Mouse (Mus musculus): ENCODE data around the gene Tmcc3.

The Tmcc3 gene

DNA sequence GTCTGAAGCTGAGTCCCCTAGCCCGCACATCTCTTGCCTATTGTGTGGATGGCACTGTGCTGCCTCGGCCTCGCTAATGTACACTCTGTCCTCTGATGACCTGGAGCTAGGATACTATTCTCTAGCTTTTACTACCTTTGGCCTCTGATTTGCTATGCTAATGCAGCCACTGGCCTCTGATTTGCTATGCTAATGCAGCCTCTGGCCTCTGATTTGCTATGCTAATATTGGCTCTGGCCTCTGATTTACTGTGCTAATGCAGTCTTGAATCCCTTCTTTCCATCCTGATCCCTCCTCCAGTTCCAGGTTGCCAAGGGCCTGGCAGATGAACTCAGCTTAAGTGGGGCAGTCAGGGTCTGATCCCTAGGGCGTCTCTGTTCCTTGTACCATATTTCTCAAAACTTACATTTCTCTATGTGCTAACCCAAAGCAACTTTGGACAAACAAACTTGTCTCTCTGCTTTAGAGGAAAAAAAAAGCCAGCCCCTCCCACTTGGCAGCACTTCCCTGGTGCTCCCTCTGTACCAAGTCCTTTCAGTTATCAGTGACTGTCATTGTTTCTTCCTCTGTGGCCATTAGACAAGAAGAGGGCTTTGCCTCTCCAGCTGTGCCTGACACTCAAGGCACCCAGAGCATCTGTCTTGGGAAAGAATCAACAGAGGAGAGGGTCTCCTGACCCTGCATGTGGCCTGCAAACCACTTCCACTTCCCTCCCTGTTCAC lies 237.9 kb downstream of the Tmcc3 start:
- no peak for DNase-seq (ENCODE audit: low read depth, low spot score)

DNA sequence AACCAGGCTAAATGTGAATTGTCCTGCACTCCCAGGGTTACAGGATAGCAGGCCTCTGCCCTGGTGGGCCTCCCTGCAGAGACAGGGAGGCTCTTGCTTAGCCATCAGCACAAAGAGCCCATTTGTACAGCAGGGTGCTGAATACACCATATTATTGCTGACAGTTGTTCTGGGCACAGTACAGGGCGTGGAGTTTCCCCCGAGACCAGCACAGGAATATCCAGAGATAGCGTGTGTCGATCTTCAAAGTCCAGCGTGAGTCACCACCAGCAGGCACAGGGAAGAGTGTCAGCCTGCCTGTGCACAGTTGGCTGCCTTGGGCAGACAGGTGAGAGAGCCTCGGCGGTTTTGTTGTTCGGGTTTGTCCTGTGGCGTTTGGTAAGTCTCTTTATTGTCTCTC lies 238.9 kb downstream of the Tmcc3 start:
- no peak for DNase-seq (ENCODE audit: low read depth, low spot score)

DNA sequence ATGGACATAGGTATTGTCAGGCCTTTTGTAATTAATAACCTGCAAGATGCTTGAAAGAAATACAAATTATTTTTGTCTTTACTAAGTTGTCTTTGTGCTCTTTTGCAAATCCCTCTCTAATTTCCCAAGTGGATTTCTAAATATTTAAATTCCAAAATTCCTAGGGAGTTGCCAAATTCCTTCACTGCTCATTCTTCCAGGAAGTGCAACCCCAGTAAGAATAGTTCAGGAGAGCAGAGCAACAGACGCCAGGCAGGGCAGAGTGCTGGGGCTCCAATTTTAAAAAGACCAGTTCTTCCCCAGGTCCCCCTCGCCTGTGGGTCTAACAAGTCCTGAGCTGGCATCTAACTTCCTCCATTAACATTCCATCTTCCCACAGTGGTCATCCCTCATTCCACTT lies 239.3 kb downstream of the Tmcc3 start:
- no peak for DNase-seq (ENCODE audit: low read depth, low spot score)

DNA sequence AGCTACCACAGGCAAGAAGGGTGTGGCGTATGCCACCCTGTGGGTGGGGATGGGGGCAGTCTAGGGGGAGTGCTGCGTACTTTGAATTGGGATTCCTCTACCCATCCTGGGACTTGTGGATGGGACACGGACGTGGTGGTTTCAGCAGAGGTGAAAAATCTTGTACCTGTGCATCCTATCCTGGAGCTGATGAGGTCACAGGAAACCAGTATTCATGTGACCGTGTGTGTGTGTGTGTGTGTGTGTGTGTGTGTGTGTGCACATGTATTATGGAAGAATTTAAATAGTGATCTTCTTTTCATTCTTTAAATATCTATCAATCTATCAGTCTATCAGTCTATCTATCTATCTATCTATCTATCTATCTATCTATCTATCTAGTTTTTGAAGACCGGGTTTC lies 239.8 kb downstream of the Tmcc3 start:
- no peak for DNase-seq (ENCODE audit: low read depth, low spot score)

DNA sequence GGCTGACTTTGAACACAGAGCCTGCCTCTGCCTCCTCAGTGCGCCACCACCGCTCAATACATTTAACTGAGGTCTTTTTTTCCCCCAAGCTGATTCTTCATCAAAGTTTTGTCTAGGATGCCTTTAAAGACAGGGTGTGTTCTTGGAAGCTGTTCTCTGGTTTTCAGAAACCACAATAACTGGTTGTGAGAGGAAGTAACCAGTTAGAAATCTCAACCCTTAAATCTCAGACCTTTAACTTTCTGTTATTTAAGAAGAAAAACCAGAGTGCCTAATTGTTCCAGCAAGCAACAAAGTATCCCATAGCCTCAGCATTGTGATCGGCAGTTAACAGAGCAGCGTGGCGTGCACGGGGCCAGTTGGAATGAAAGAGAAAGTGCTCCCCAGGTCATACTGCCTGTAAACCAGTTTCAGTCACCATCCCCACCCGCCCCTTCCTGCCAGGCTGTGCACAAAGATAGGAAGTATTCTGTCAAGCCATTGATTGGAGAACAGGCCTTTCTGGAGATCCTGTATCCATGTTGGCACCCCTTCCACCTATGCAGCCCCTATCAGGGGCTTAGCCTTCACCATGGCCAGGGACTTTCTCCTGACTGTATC lies 240.3 kb downstream of the Tmcc3 start:
- DNase-seq (ENCODE audit: low read depth, low spot score): no peak

- no peak for DNase-seq (ENCODE audit: low read depth, low spot score)
Observed at GRCm38 (mm10) chr10:94555394-94555793, 243.6 kb downstream of the Tmcc3 start.

- DNase-seq (ENCODE audit: low read depth, low spot score): no peak
Observed at GRCm38 (mm10) chr10:94557428-94558149, 245.8 kb downstream of the Tmcc3 start.

DNA sequence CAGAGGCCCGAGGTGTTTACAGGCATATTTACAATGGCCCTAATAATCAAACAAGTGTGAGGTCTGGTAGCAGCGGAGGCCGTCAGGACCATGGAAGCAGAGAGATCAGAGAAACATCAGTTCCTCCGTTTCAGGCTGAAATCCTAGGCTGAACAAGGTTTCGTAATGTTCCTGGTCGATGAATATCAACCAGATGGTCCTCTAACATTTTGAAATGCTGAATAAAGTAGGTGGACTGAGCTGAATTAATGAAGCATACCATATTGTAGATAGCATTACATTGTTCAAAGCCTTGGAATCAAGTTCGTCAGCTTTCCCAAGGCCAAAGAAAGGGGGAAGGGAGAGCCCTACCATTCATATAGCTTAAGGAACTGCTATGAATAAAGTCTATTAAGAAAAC lies 247.1 kb downstream of the Tmcc3 start:
- no peak for DNase-seq (ENCODE audit: low read depth, low spot score)

DNA sequence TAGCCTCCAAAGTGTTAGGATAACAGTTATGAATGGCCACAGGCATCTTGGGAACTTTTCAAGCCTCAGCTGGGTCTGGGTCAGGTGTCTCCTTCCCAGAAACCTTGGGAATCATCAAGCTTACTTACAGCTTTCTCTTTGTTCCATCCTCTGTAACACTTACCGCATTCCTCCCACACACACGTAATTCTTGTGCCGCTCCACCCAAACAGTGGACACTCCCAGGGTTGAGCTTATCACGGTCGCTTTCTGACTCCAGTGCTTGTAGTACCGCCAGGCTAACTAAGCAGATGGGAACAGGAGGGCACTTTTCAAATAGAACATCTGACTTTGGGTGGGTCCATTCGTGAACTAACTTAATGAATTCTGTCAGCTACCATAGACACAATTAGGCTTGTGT lies 249.6 kb downstream of the Tmcc3 start:
- DNase-seq (ENCODE audit: low read depth, low spot score): no peak

- no peak for DNase-seq (ENCODE audit: low read depth, low spot score)
Observed at GRCm38 (mm10) chr10:94562188-94562587, 250.4 kb downstream of the Tmcc3 start.

GRCm38 (mm10) chr10:94562991-94563390 lies 251.2 kb downstream of the Tmcc3 start:
- DNase-seq (ENCODE audit: low read depth, low spot score): no peak

GRCm38 (mm10) chr10:94565410-94566221 lies 253.9 kb downstream of the Tmcc3 start:
- DNase-seq (ENCODE audit: low read depth, low spot score): no peak

GRCm38 (mm10) chr10:94566222-94566868 lies 254.6 kb downstream of the Tmcc3 start:
- no peak for DNase-seq (ENCODE audit: low read depth, low spot score)

DNA sequence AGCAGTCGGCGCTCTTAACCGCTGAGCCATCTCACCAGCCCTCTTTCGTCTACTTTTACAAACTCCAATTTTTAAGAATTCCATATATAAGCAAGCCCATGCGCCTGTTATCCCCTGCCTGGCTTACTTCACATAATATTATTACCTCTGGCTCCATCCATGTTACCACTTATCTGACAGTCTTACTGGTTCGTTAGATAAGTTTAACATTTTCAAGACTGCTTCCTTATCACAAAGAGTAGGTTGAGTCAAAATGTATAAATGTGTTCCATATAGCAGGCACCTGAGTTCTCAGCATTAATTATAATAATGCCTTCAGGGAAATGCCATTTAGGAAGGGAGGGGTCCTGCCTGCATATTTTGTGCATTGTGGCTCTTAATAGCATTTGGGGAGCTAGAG lies 255.5 kb downstream of the Tmcc3 start:
- DNase-seq (ENCODE audit: low read depth, low spot score): no peak

GRCm38 (mm10) chr10:94567915-94568314 lies 256.2 kb downstream of the Tmcc3 start:
- DNase-seq (ENCODE audit: low read depth, low spot score): no peak

DNA sequence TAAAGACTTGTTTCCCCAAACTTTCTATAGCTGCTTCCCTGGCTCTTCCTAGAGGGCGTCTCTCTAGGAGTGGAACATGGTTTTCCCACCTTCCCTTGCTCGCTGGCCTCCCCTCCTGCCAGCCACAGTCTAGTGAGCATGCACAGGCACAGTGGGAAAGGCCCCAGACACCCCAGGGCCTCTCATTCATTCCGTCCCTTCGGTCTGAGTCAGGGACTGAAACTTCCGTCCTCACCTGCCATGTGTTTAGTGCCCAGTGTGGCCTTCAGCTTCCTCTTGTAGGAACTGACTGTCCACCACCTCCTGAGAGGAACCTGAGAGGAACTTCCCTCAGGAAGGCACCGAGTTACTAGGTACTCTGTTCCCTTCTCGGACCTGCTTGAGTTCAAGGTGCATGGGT lies 257.1 kb downstream of the Tmcc3 start:
- DNase-seq (ENCODE audit: low read depth, low spot score): no peak

GRCm38 (mm10) chr10:94569731-94570130 lies 258.0 kb downstream of the Tmcc3 start:
- DNase-seq (ENCODE audit: low read depth, low spot score): no peak

DNA sequence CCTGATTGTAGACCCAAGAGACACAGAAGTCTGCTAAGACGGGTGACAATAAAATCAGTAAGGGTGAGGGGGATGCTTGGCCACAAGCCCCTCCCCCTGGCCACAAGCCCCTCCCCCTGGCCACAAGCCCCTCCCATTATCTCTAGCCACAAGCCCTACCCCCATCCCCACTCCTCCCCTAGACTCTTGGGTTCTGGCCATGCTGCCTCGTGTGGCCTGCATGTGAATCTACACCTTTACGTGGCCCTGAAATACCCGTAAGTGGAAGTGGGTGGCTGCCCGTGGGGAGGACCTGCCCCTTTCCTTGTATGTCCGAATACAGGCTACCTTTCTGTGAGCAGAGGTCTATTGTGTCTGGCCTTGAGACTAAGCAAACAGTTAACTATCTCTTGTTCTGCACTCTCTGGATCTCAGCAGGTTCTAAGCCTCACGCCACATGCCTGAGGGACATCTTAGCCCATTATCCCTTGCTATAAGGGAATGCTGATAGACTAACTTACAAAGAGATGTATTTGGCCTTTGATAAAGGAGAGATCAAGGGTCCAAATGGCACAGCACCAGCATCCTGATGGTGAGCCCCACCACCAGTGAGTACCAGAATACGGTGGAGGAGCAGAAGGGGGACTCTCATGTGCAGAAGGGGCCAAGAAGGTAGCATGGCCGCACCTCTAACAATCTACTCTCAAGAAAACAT lies 260.3 kb downstream of the Tmcc3 start:
- no peak for DNase-seq (ENCODE audit: low read depth, low spot score)

GRCm38 (mm10) chr10:94572772-94573171 lies 261.0 kb downstream of the Tmcc3 start:
- no peak for DNase-seq (ENCODE audit: low read depth, low spot score)

DNA sequence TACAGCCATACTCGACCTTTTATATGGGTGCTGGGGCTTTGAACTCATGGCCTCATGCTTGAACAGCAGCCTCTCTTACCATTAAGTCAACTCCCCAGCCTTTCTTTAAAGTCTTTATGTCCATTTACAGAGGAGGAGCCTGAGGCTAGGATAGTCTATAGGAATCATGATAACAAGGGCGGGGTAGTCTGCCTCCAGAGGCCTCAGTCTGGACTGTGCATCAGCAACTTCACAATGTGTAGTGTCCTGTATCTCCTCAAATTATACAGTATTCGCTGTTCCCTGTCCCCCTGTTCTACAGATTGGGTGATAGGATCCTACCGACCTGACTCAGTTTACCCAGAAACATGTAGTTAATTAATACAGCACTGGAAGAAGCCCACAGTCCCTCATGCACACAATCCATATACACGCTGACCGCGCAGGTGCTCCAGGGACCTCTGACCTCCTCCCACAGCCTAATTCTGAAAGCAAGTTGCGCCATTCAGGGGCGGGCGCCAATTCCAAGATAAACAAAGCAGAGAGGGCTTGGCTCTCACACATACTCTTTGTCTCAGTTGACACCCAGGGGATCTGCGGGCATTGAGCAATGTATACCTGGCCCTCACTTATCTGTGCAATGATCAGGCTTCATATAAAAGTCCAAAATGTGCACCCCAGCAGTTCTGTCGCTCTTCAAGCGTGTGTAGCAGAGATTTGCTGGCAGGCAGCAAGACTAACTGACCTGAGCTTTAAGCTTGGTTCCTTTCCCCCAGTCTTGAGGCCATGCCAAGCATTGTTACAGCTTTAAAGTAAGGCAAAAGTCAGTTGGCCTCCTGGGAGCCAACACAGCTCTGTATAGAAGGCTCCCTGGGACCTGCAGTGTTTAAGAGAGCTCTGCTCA lies 262.9 kb downstream of the Tmcc3 start:
- no peak for DNase-seq (ENCODE audit: low read depth, low spot score)
